Mouse (Mus musculus) liver, adult 2 months (tissue): Measurements from ENCODE around the gene Sox5.

Source experiments
- CTCF ChIP-seq: fragments of 200-500 bp; IDR thresholded peaks from 2 replicates; pipeline ENCODE4 v1.5.1; 2011; ENCODE audit warnings: low read depth, low read length, control low read depth
- POLR2A ChIP-seq: fragments of 200-500 bp; IDR thresholded peaks from 2 replicates; pipeline ENCODE4 v1.6.1; 2011; ENCODE audit warnings: low read length, control low read depth; ENCODE audit not compliant: insufficient read depth; ENCODE audit errors: extremely low read depth

- TF ChIP-seq POLR2A (no peak), CTCF (no peak)
Measured at GRCm38 (mm10) chr6:144570850-144571249, 210.9 kb downstream of the Sox5 start.
